Mouse (Mus musculus) liver, adult 10 weeks (tissue): ENCODE results near the gene Olfr465-ps1. TPM values are rescaled to one million over a fixed set of nuclear protein-coding genes. Genes with fewer than 3 reads are reported as not detected.

Experiments used
- polyA plus RNA-seq: library from polyadenylated mRNA; stranded (reverse); fragments of 350-450 nt; fragmentation: Illumina TruSeq; extraction: RNeasy Lipid Tissue Mini Kit (QIAGEN cat#74804); gene quantifications from one replicate; pipeline ENCODE4 v1.2.3, GENCODE M21; 2014; ENCODE audit warnings: low read depth, low replicate concordance

Gene Olfr465-ps1
- polyA plus RNA-seq = not detected

GRCm38 (mm10) chr13:65137789-65138188, at the start of gene Olfr465-ps1:
Gene Olfr465-ps1, plus strand, starts transcription at chr13:65138089.

GRCm38 (mm10) chr13:65112459-65113110, 25.3 kb upstream of the Olfr465-ps1 start, which contains the start of gene Mfsd14b:
Gene Mfsd14b, minus strand, starts transcription at chr13:65112975.

GRCm38 (mm10) chr13:65149940-65150339, 12.1 kb downstream of the Olfr465-ps1 start, which contains the start of gene Olfr466:
Gene Olfr466, plus strand, starts transcription at chr13:65150240.

Other genes starting within 250 kb of the Olfr465-ps1 start
- gene Cntnap3, start 234.1 kb upstream of the Olfr465-ps1 start, polyA plus RNA-seq = not detected
- not detected for gene Spata31, start 220.7 kb upstream of the Olfr465-ps1 start, polyA plus RNA-seq
- not detected for gene Spata31d1c, start 105.0 kb upstream of the Olfr465-ps1 start, polyA plus RNA-seq
- not detected for gene Prss47, start 85.3 kb upstream of the Olfr465-ps1 start, polyA plus RNA-seq
- 45.3 TPM for gene Mfsd14b, start 25.1 kb upstream of the Olfr465-ps1 start, polyA plus RNA-seq
- gene Olfr466, start 12.2 kb downstream of the Olfr465-ps1 start, polyA plus RNA-seq = not detected
- not detected for gene Nlrp4f, start 67.9 kb downstream of the Olfr465-ps1 start, polyA plus RNA-seq
- not detected for gene Gm10775, start 121.5 kb downstream of the Olfr465-ps1 start, polyA plus RNA-seq
- gene Zfp369, start 140.7 kb downstream of the Olfr465-ps1 start, polyA plus RNA-seq = 22.7 TPM